Mouse (Mus musculus): Measurements from ENCODE around the gene Hmx1. TPM values are rescaled to one million over a fixed set of nuclear protein-coding genes. Genes with fewer than 3 reads are reported as not detected.

Hmx1 gene
- polyA plus RNA-seq, 1 experiment = not detected

- Histone ChIP-seq H3K27me3 (ENCODE audit: control insufficient read depth, insufficient read depth, low read length) (peaks cover 19% of the 10 kb centered on the region), H3K27ac (ENCODE audit: insufficient read depth, low read length) (no peak overlapping the region), H3K4me3 (ENCODE audit: extremely low read depth, insufficient read depth, insufficient read length) (no peak overlapping the region), H3K4me1 (ENCODE audit: control insufficient read depth, insufficient read depth, insufficient read length) (no peaks in the 10 kb centered on the region; the same call in 1 of the 2 replicates), H3K36me3 (ENCODE audit: control insufficient read depth, insufficient read depth, low read length) (no peaks in the 10 kb centered on the region)
- DNase-seq (ENCODE audit: low read depth in 1 of 2, low spot score in 2 of 2) = no peak
- WGBS = 9% methylated on average over 14 of the region's 14 CpGs
- TF ChIP-seq CTCF (IDR thresholded peaks at IDR 0.05; ENCODE audit: extremely low read depth, insufficient read depth, insufficient read length, insufficient replicate concordance) = no peak
- no peak for TF ChIP-seq POLR2A (IDR thresholded peaks at IDR 0.05; ENCODE audit: low read depth, low read length)
Measured at GRCm38 (mm10) chr5:35398310-35398910, 9.5 kb downstream of the Hmx1 start.

- 10% methylated on average over 7 of the region's 7 CpGs for WGBS
- H3K36me3 ChIP-seq (ENCODE audit: control insufficient read depth, insufficient read depth, low read length) = no peaks in the 10 kb centered on the region
- no peak for TF ChIP-seq POLR2A (IDR thresholded peaks at IDR 0.05; ENCODE audit: low read depth, low read length)
- no peak for TF ChIP-seq CTCF (IDR thresholded peaks at IDR 0.05; ENCODE audit: extremely low read depth, insufficient read depth, insufficient read length, insufficient replicate concordance)
- no peak overlapping the region for H3K4me3 ChIP-seq (ENCODE audit: extremely low read depth, insufficient read depth, insufficient read length)
- peaks cover 18% of the 10 kb centered on the region for H3K27me3 ChIP-seq (ENCODE audit: control insufficient read depth, insufficient read depth, low read length)
- H3K27ac ChIP-seq (ENCODE audit: insufficient read depth, low read length) = no peak overlapping the region
- no peak for DNase-seq (ENCODE audit: low read depth in 1 of 2, low spot score in 2 of 2)
- H3K4me1 ChIP-seq (ENCODE audit: control insufficient read depth, insufficient read depth, insufficient read length) = no peaks in the 10 kb centered on the region; the same call in 1 of the 2 replicates
Measured at GRCm38 (mm10) chr5:35399061-35399460, 10.2 kb downstream of the Hmx1 start.

GRCm38 (mm10) chr5:35399704-35400320, 10.9 kb downstream of the Hmx1 start:
- peaks cover 17% of the 10 kb centered on the region for H3K27me3 ChIP-seq (ENCODE audit: control insufficient read depth, insufficient read depth, low read length)
- TF ChIP-seq CTCF (IDR thresholded peaks at IDR 0.05; ENCODE audit: extremely low read depth, insufficient read depth, insufficient read length, insufficient replicate concordance) = no peak
- no peak for TF ChIP-seq POLR2A (IDR thresholded peaks at IDR 0.05; ENCODE audit: low read depth, low read length)

GRCm38 (mm10) chr5:35401240-35401639, 12.3 kb downstream of the Hmx1 start:
- H3K4me1 ChIP-seq (ENCODE audit: control insufficient read depth, insufficient read depth, insufficient read length) = no peaks in the 10 kb centered on the region; the same call in 1 of the 2 replicates
- TF ChIP-seq POLR2A (IDR thresholded peaks at IDR 0.05; ENCODE audit: low read depth, low read length) (no peak), CTCF (IDR thresholded peaks at IDR 0.05; ENCODE audit: extremely low read depth, insufficient read depth, insufficient read length, insufficient replicate concordance) (no peak)
- H3K4me3 ChIP-seq (ENCODE audit: extremely low read depth, insufficient read depth, insufficient read length) = no peak overlapping the region
- WGBS = 7% methylated on average over 8 of the region's 8 CpGs
- DNase-seq (ENCODE audit: low read depth in 1 of 2, low spot score in 2 of 2) = no peak
- H3K27me3 ChIP-seq (ENCODE audit: control insufficient read depth, insufficient read depth, low read length) = peaks cover 14% of the 10 kb centered on the region
- H3K27ac ChIP-seq (ENCODE audit: insufficient read depth, low read length) = no peak overlapping the region
- no peaks in the 10 kb centered on the region for H3K36me3 ChIP-seq (ENCODE audit: control insufficient read depth, insufficient read depth, low read length)

More at GRCm38 (mm10) chr5:35399704-35400320, 10.9 kb downstream of the Hmx1 start:
- Histone ChIP-seq H3K4me1 (ENCODE audit: control insufficient read depth, insufficient read depth, insufficient read length) (no peaks in the 10 kb centered on the region; the same call in 1 of the 2 replicates), H3K4me3 (ENCODE audit: extremely low read depth, insufficient read depth, insufficient read length) (no peak overlapping the region), H3K27ac (ENCODE audit: insufficient read depth, low read length) (no peak overlapping the region), H3K36me3 (ENCODE audit: control insufficient read depth, insufficient read depth, low read length) (no peaks in the 10 kb centered on the region)
- WGBS = 6% methylated on average over 48 of the region's 48 CpGs
- no peak for DNase-seq (ENCODE audit: low read depth in 1 of 2, low spot score in 2 of 2)

- DNase-seq (ENCODE audit: low read depth in 1 of 2, low spot score in 2 of 2) = no peak
- WGBS = 80% methylated on average over 9 of the region's 9 CpGs
- no peak for TF ChIP-seq CTCF (IDR thresholded peaks at IDR 0.05; ENCODE audit: extremely low read depth, insufficient read depth, insufficient read length, insufficient replicate concordance)
- H3K36me3 ChIP-seq (ENCODE audit: control insufficient read depth, insufficient read depth, low read length) = no peaks in the 10 kb centered on the region
- H3K27ac ChIP-seq (ENCODE audit: insufficient read depth, low read length) = no peak overlapping the region
- H3K27me3 ChIP-seq (ENCODE audit: control insufficient read depth, insufficient read depth, low read length) = no peaks in the 10 kb centered on the region
- no peak overlapping the region for H3K4me3 ChIP-seq (ENCODE audit: extremely low read depth, insufficient read depth, insufficient read length)
- no peaks in the 10 kb centered on the region for H3K4me1 ChIP-seq (ENCODE audit: control insufficient read depth, insufficient read depth, insufficient read length)
Measured at GRCm38 (mm10) chr5:35407411-35407930, 18.6 kb downstream of the Hmx1 start.

GRCm38 (mm10) chr5:35411028-35411427, 22.1 kb downstream of the Hmx1 start:
- WGBS = 61% methylated on average over 10 of the region's 10 CpGs
- TF ChIP-seq CTCF (IDR thresholded peaks at IDR 0.05; ENCODE audit: extremely low read depth, insufficient read depth, insufficient read length, insufficient replicate concordance) (no peak), POLR2A (IDR thresholded peaks at IDR 0.05; ENCODE audit: low read depth, low read length) (no peak)
- Histone ChIP-seq H3K4me1 (ENCODE audit: control insufficient read depth, insufficient read depth, insufficient read length) (no peaks in the 10 kb centered on the region), H3K27me3 (ENCODE audit: control insufficient read depth, insufficient read depth, low read length) (no peaks in the 10 kb centered on the region), H3K36me3 (ENCODE audit: control insufficient read depth, insufficient read depth, low read length) (no peaks in the 10 kb centered on the region), H3K27ac (ENCODE audit: insufficient read depth, low read length) (no peak overlapping the region), H3K4me3 (ENCODE audit: extremely low read depth, insufficient read depth, insufficient read length) (no peak overlapping the region)
- DNase-seq (ENCODE audit: low read depth in 1 of 2, low spot score in 2 of 2) = no peak

GRCm38 (mm10) chr5:35412833-35413232, 23.9 kb downstream of the Hmx1 start:
- Histone ChIP-seq H3K4me1 (ENCODE audit: control insufficient read depth, insufficient read depth, insufficient read length) (no peaks in the 10 kb centered on the region), H3K36me3 (ENCODE audit: control insufficient read depth, insufficient read depth, low read length) (no peaks in the 10 kb centered on the region), H3K27me3 (ENCODE audit: control insufficient read depth, insufficient read depth, low read length) (no peaks in the 10 kb centered on the region), H3K27ac (ENCODE audit: insufficient read depth, low read length) (no peak overlapping the region), H3K4me3 (ENCODE audit: extremely low read depth, insufficient read depth, insufficient read length) (no peak overlapping the region)
- no peak for TF ChIP-seq POLR2A (IDR thresholded peaks at IDR 0.05; ENCODE audit: low read depth, low read length)
- no peak for TF ChIP-seq CTCF (IDR thresholded peaks at IDR 0.05; ENCODE audit: extremely low read depth, insufficient read depth, insufficient read length, insufficient replicate concordance)
- DNase-seq (ENCODE audit: low read depth in 1 of 2, low spot score in 2 of 2) = no peak
- WGBS = 41% methylated on average over 12 of the region's 12 CpGs
